Mouse (Mus musculus): Measurements from ENCODE around the gene Gm17324. TPM values are rescaled to one million over a fixed set of nuclear protein-coding genes. Genes with fewer than 3 reads are reported as not detected.

The Gm17324 gene
- total RNA-seq, 2 experiments from 2014 or later, result 0.63 to 0.65 TPM

GRCm38 (mm10) chr9:78442579-78443392 lies 5.8 kb downstream of the Gm17324 start, which contains the start of gene Cgas:
Gene Cgas (minus strand): TSS chr9:78443237.
- peak within 1 kb of the TSS; percentile 43 for H3K4me3 ChIP-seq
- peak; percentile 23 to 24 for DNase-seq (ENCODE audit: extremely low spot score in 1 of 2, low spot score in 2 of 2)
- H3K27ac ChIP-seq, result no peak within 1 kb of the TSS
- no peak for TF ChIP-seq CTCF (IDR thresholded peaks at IDR 0.05)
- intact Hi-C loops (cut with DNase I), result no loop called here

- intact Hi-C loops (cut with DNase I), result no loop called here
- TF ChIP-seq CTCF (IDR thresholded peaks at IDR 0.05), result no peak
- peak overlapping the region; percentile 43 for H3K4me3 ChIP-seq
Observed at GRCm38 (mm10) chr9:78442237-78442578, 6.4 kb downstream of the Gm17324 start.

GRCm38 (mm10) chr9:78439426-78439825 lies 9.2 kb downstream of the Gm17324 start:
- intact Hi-C loops (cut with DNase I), result loop anchor here (5.0 kb wide), 1 partner anchor 82 kb away; the partner anchor contains the start of gene Gsta2

More at GRCm38 (mm10) chr9:78442237-78442578, 6.4 kb downstream of the Gm17324 start:
- DNase-seq (ENCODE audit: extremely low spot score in 1 of 2, low spot score in 2 of 2), result no peak
- no peak overlapping the region for H3K27ac ChIP-seq

GRCm38 (mm10) chr9:78432471-78432870 lies 16.1 kb downstream of the Gm17324 start:
- Histone ChIP-seq H3K4me3 (no peak overlapping the region), H3K27ac (no peak overlapping the region)
- intact Hi-C loops (cut with DNase I), result no loop called here
- DNase-seq (ENCODE audit: extremely low spot score in 1 of 2, low spot score in 2 of 2), result no peak
- TF ChIP-seq CTCF (IDR thresholded peaks at IDR 0.05), result no peak; the same call in 1 of the 2 replicates

More at GRCm38 (mm10) chr9:78439426-78439825, 9.2 kb downstream of the Gm17324 start:
- Histone ChIP-seq H3K27ac (no peak overlapping the region), H3K4me3 (no peak overlapping the region)
- no peak for TF ChIP-seq CTCF (IDR thresholded peaks at IDR 0.05)
- DNase-seq (ENCODE audit: extremely low spot score in 1 of 2, low spot score in 2 of 2), result no peak

GRCm38 (mm10) chr9:78430486-78430885 lies 18.1 kb downstream of the Gm17324 start:
- DNase-seq (ENCODE audit: extremely low spot score in 1 of 2, low spot score in 2 of 2), result no peak
- no peak for TF ChIP-seq CTCF (IDR thresholded peaks at IDR 0.05)
- no peak overlapping the region for H3K4me3 ChIP-seq
- no peak overlapping the region for H3K27ac ChIP-seq
- intact Hi-C loops (cut with DNase I), result no loop called here

- no peak for TF ChIP-seq CTCF (IDR thresholded peaks at IDR 0.05)
- H3K4me3 ChIP-seq, result no peak overlapping the region
- H3K27ac ChIP-seq, result no peak overlapping the region
- intact Hi-C loops (cut with DNase I), result no loop called here
- no peak for DNase-seq (ENCODE audit: extremely low spot score in 1 of 2, low spot score in 2 of 2)
Observed at GRCm38 (mm10) chr9:78429551-78429950, 19.0 kb downstream of the Gm17324 start.

GRCm38 (mm10) chr9:78428870-78429432 lies 19.6 kb downstream of the Gm17324 start:
- no peak overlapping the region for H3K4me3 ChIP-seq
- intact Hi-C loops (cut with DNase I), result no loop called here
- no peak for TF ChIP-seq CTCF (IDR thresholded peaks at IDR 0.05)
- no peak overlapping the region for H3K27ac ChIP-seq
- no peak for DNase-seq (ENCODE audit: extremely low spot score in 1 of 2, low spot score in 2 of 2)

- intact Hi-C loops (cut with DNase I), result no loop called here
- H3K27ac ChIP-seq, result no peak overlapping the region
- no peak for DNase-seq (ENCODE audit: extremely low spot score in 1 of 2, low spot score in 2 of 2)
- no peak overlapping the region for H3K4me3 ChIP-seq
- no peak for TF ChIP-seq CTCF (IDR thresholded peaks at IDR 0.05)
Observed at GRCm38 (mm10) chr9:78428185-78428584, 20.4 kb downstream of the Gm17324 start.

GRCm38 (mm10) chr9:78427362-78427781 lies 21.2 kb downstream of the Gm17324 start:
- intact Hi-C loops (cut with DNase I), result no loop called here
- Histone ChIP-seq H3K4me3 (peak overlapping the region; percentile 23), H3K27ac (no peak overlapping the region)
- DNase-seq (ENCODE audit: extremely low spot score in 1 of 2, low spot score in 2 of 2), result no peak
- no peak for TF ChIP-seq CTCF (IDR thresholded peaks at IDR 0.05)

GRCm38 (mm10) chr9:78401596-78401995 lies 47.0 kb downstream of the Gm17324 start:
- no peak for TF ChIP-seq CTCF (IDR thresholded peaks at IDR 0.05)
- H3K4me3 ChIP-seq, result no peak overlapping the region
- H3K27ac ChIP-seq, result no peak overlapping the region
- intact Hi-C loops (cut with DNase I), result no loop called here
- DNase-seq (ENCODE audit: extremely low spot score in 1 of 2, low spot score in 2 of 2), result no peak

GRCm38 (mm10) chr9:78400570-78400969 lies 48.0 kb downstream of the Gm17324 start:
- no peak overlapping the region for H3K27ac ChIP-seq
- intact Hi-C loops (cut with DNase I), result no loop called here
- no peak for TF ChIP-seq CTCF (IDR thresholded peaks at IDR 0.05)

More at GRCm38 (mm10) chr9:78400570-78400969, 48.0 kb downstream of the Gm17324 start:
- no peak for DNase-seq (ENCODE audit: extremely low spot score in 1 of 2, low spot score in 2 of 2)
- H3K4me3 ChIP-seq, result no peak overlapping the region

Small RNA genes within 50 kb of the gene (microRNA-seq; reads per million reads assigned to microRNA genes)
- gene Gm26377, result 0 reads per million in 2 experiments

Other genes with a start within 250 kb of the Gm17324 start
- gene Gsta1, start 218.1 kb downstream of the Gm17324 start, total RNA-seq (2021), result not detected
- gene Gm3776, start 191.7 kb downstream of the Gm17324 start, total RNA-seq (2021), result not detected
- gene Gm10639, start 158.9 kb downstream of the Gm17324 start, total RNA-seq (2021), result not detected
- gene Omt2a, start 134.0 kb downstream of the Gm17324 start, total RNA-seq (2021), result not detected
- gene Omt2b, start 121.2 kb downstream of the Gm17324 start, total RNA-seq (2021), result not detected
- gene Gsta2, start 93.0 kb downstream of the Gm17324 start, total RNA-seq (2021), result not detected
- not detected for gene Dppa5a, start 80.6 kb downstream of the Gm17324 start, total RNA-seq (2021)
- not detected for gene Ooep, start 70.1 kb downstream of the Gm17324 start, total RNA-seq (2021)
- under 1 TPM in 1 of 2 experiments, not detected in 1; 0.16 TPM for gene Ddx43, start 53.0 kb downstream of the Gm17324 start, total RNA-seq (2021)
- under 1 TPM; 0.35 to 0.52 TPM for gene Cgas, start 5.5 kb downstream of the Gm17324 start, total RNA-seq (2021)
- 10 to 100 TPM; 24.6 to 27.3 TPM for gene Mto1, start 578 bp downstream of the Gm17324 start, total RNA-seq (2021)
- 1,000 to 10,000 TPM; 2,077 to 2,174 TPM for gene Eef1a1, start 40.4 kb upstream of the Gm17324 start, total RNA-seq (2021)
- gene Slc17a5, start 139.3 kb upstream of the Gm17324 start, total RNA-seq (2021), result 10 to 100 TPM; 16.1 to 17.3 TPM
- under 1 TPM; 0.47 to 0.93 TPM for gene Cd109, start 166.8 kb upstream of the Gm17324 start, total RNA-seq (2021)

All from left cerebral cortex, adult 2 months (tissue).